Mouse (Mus musculus) layer of hippocampus, postnatal 25 days (tissue): ENCODE results near the gene Atg101. TPM values are rescaled to one million over a fixed set of nuclear protein-coding genes. Genes with fewer than 3 reads are reported as not detected.
"Not testable (repeated sequence)": the region's sequence is repeated elsewhere in the genome, so short reads cannot be mapped to it uniquely, and the experiment has no call there.

Source experiments
- DNase-seq, 2 experiments: peaks; one replicate each; pipeline ENCODE4 v3.0.0; 2022; ENCODE audit warnings: mixed read lengths in 2 of 2, low spot score in 1 of 2; ENCODE audit errors: extremely low spot score in 1 of 2
- total RNA-seq, 2 experiments: library from RNA; stranded (reverse); gene quantifications; 2 replicates each; pipeline ENCODE4 v1.2.3; 2021

The Atg101 gene
- total RNA-seq, 2 experiments from 2014 or later: 45.2 to 53.9 TPM

- DNase-seq: no peak
Measured at GRCm38 (mm10) chr15:101311087-101311770, 27.2 kb downstream of the Atg101 start.

GRCm38 (mm10) chr15:101312006-101312405 lies 27.9 kb downstream of the Atg101 start:
- DNase-seq: no peak

GRCm38 (mm10) chr15:101315378-101315777 lies 31.3 kb downstream of the Atg101 start:
- no peak for DNase-seq

- DNase-seq: peak; percentile 85 to 87
Measured at GRCm38 (mm10) chr15:101315832-101316231, 31.8 kb downstream of the Atg101 start.

GRCm38 (mm10) chr15:101316279-101316912 lies 32.3 kb downstream of the Atg101 start:
- no peak for DNase-seq

- no peak for DNase-seq
Measured at GRCm38 (mm10) chr15:101316913-101317813, 33.1 kb downstream of the Atg101 start.

- no peak for DNase-seq
Measured at GRCm38 (mm10) chr15:101317814-101318500, 33.9 kb downstream of the Atg101 start.

GRCm38 (mm10) chr15:101318889-101319765 lies 35.1 kb downstream of the Atg101 start:
- no peak for DNase-seq

- DNase-seq: no peak
Measured at GRCm38 (mm10) chr15:101320010-101320617, 36.0 kb downstream of the Atg101 start.

- DNase-seq: no peak
Measured at GRCm38 (mm10) chr15:101320618-101321041, 36.6 kb downstream of the Atg101 start.

- DNase-seq: no peak
Measured at GRCm38 (mm10) chr15:101321126-101321525, 37.1 kb downstream of the Atg101 start.

- no peak for DNase-seq
Measured at GRCm38 (mm10) chr15:101322106-101322505, 38.0 kb downstream of the Atg101 start.

- DNase-seq: no peak
Measured at GRCm38 (mm10) chr15:101322640-101323039, 38.6 kb downstream of the Atg101 start.

GRCm38 (mm10) chr15:101323511-101323910 lies 39.4 kb downstream of the Atg101 start:
- DNase-seq: no peak

GRCm38 (mm10) chr15:101324409-101324808 lies 40.3 kb downstream of the Atg101 start:
- DNase-seq: not testable (repeated sequence)

- DNase-seq: no peak
Measured at GRCm38 (mm10) chr15:101325991-101326534, 42.0 kb downstream of the Atg101 start.

GRCm38 (mm10) chr15:101327282-101327681 lies 43.2 kb downstream of the Atg101 start:
- DNase-seq: peak; percentile 85 to 96

GRCm38 (mm10) chr15:101328876-101329563 lies 44.9 kb downstream of the Atg101 start:
- no peak for DNase-seq
